Mouse (Mus musculus): ENCODE data around the gene 1700001K19Rik.
"Not testable (repeated sequence)": the region's sequence is repeated elsewhere in the genome, so short reads cannot be mapped to it uniquely, and the experiment has no call there.

1700001K19Rik gene

GRCm38 (mm10) chr12:110682561-110683299 is at the start of gene 1700001K19Rik:
Gene 1700001K19Rik (minus strand): TSS chr12:110682619.
- no peak for DNase-seq

DNA sequence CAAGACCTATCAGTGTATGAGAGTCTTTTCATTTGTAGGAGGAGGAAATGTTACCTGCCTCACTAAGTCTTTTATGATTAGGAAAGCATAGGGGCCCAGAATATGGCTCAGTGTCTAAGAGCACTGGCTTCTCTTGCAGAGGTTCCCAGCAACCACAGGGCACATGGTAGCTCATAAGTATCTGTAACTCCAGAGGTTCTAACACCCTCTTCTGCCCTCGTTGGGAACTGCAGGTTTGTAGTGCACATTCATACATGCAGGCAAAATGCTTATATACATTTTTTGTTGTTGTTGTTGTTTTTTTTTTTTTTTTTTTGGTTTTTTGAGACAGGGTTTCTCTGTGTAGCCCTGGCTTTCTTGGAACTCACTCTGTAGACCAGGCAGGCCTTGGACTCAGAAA is 44.0 kb upstream of the 1700001K19Rik start:
- DNase-seq: no peak

GRCm38 (mm10) chr12:110725489-110725888 is 43.1 kb upstream of the 1700001K19Rik start:
- DNase-seq: no peak

- DNase-seq: no peak
These were observed 42.6 kb upstream of the 1700001K19Rik start for GRCm38 (mm10) chr12:110725051-110725450.

GRCm38 (mm10) chr12:110716004-110716403 is 33.6 kb upstream of the 1700001K19Rik start:
- peak; percentile 50 for DNase-seq

DNA sequence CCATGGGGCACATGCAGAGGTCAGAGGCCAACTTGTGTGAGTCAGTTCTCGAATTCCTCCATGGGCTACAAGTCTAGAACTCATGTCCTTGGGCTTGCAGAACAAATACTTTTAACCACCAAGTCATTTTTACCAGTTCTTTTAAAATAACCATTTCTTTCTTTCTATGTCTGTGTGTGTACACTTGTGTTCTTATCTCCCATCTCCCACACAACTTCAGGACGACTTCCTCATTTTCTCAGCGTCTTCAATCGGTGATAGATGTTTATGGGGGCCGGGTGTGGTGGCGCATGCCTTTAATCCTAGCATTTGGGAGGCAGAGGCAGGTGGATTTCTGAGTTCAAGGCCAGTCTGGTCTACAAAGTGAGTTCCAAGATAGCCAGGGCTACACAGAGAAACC is 31.8 kb upstream of the 1700001K19Rik start:
- peak; percentile 54 for DNase-seq

- DNase-seq: no peak
These were observed 31.4 kb upstream of the 1700001K19Rik start for GRCm38 (mm10) chr12:110713784-110714183.

DNA sequence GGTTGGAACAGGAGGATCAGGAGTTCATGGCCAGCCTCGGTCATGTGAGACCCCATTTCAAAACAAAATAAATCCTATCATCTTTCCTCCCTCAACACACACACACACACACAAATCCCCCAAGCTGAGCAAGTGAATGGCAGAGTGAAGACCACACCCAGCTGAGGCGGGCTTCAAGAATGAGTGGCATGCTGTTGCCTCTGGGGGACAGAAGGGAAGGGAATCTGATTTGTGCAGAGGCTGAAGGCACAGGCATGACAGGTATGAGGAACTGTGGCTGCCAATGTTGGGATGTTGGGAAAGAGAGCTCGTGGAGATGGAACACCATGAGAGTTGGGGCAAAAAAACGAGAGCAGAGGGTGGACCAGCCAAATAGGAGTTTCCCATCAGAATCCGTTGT is 28.9 kb upstream of the 1700001K19Rik start:
- peak; percentile 48 for DNase-seq

GRCm38 (mm10) chr12:110707451-110707850 is 25.0 kb upstream of the 1700001K19Rik start:
- DNase-seq: no peak

DNA sequence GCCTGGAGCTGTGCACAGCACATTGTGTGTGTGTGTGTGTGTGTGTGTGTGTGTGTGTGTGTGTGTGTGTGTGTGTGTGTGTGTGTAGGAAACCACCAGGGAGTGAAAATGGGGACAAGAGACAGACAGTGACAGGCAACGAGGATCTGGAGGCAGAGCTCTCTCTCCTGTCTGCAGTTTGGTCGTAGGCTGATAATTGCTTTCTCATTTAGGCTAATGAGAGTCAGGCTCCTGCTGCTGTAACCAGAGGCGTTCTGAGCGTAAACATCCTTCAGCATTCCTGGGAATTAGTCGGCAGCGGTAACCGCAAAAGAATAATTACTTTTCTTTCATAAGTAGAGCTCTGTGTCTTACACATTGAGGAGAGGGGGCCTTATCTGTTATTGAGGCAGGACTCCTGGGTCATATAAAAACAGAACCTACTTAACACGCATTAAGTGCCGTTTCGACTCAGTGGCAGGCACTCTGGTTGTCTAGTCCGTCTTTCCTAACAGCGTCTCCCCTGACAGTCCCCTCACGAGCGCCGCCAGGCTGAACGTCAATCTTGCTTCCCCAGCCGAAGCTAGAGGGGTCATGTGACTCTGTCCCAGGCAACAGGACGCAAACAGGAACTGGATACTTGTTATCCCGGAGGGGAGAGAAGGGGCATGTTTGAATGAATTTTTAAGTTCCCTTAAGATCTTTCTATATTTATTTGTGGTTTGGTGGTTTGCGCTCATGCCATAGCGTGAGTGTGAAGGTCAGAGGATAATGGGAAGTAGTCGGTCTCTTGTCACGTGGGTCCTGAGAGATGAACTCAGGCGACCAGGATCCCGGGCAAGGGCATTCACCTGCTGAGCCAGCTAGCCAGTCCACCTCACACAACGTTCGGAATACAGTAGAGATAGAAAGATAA is 24.2 kb upstream of the 1700001K19Rik start:
- peak; percentile 98 for DNase-seq

DNA sequence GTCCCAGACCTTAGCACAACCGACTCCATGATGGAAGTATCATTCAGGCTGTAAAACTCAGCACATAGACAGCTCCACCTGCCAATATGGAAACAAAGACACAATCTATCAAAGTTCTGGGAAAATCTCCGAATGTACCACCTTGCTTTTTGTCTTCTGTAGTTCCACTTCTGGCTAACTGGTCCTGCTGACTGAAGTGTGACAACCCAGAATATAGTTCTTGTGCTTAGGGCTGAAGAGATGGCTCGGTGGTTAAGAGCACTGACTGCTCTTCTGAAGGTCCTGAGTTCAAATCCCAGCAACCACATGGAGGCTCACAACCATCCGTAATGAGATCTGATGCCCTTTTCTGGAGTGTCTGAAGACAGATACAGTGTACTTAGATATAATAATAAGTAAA is 23.0 kb upstream of the 1700001K19Rik start:
- not testable (repeated sequence) for DNase-seq

- peak; percentile 89 for DNase-seq
These were observed 21.3 kb upstream of the 1700001K19Rik start for GRCm38 (mm10) chr12:110703682-110704081.

GRCm38 (mm10) chr12:110703008-110703471 is 20.6 kb upstream of the 1700001K19Rik start:
- peak; percentile 98 for DNase-seq

DNA sequence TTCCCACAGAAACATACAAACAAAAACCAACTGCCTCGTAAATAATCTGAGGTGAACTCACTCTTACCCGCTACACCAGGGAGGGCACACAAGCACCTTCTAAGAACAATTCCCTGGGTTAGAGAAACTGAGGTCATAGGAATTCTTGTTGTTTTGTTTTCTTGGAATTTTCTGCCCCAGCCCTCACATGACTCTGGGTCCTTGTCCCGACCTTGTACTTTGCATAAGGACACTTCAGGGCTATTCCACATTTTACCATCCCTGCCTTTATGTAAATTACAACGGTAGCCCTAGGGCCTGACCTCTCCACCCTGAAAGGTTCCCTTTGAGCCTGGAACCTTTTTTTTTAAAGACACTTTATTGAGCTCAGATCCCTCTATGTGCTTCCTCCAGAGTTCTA is 20.1 kb upstream of the 1700001K19Rik start, which contains the start of gene Hsp90aa1:
Hsp90aa1 (minus strand) TSS at position 173 of the 400 bp plus-strand sequence.
- DNase-seq: no peak

DNA sequence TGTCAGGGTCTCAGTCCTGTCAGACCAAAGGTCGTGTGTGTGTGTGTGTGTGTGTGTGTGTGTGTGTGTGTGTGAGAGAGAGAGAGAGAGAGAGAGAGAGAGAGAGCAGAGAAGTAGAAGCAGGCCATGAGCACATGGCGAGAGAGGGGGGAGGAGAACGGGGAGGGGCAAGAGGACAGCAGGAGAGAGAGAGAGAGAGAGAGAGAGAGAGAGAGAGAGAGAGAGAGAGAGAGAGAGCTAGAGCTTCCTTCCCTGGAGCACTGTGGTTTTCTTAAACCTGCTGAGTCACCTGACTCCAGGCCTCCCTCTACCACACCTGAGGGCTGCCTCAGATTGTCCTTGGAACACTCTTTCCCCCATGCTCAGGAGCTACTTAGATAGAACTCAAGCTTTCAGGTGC is 18.9 kb upstream of the 1700001K19Rik start:
- DNase-seq: not testable (repeated sequence)

- no peak for DNase-seq
These were observed 18.3 kb upstream of the 1700001K19Rik start for GRCm38 (mm10) chr12:110700730-110701129.

GRCm38 (mm10) chr12:110699171-110699547 is 16.7 kb upstream of the 1700001K19Rik start:
- no peak for DNase-seq

DNA sequence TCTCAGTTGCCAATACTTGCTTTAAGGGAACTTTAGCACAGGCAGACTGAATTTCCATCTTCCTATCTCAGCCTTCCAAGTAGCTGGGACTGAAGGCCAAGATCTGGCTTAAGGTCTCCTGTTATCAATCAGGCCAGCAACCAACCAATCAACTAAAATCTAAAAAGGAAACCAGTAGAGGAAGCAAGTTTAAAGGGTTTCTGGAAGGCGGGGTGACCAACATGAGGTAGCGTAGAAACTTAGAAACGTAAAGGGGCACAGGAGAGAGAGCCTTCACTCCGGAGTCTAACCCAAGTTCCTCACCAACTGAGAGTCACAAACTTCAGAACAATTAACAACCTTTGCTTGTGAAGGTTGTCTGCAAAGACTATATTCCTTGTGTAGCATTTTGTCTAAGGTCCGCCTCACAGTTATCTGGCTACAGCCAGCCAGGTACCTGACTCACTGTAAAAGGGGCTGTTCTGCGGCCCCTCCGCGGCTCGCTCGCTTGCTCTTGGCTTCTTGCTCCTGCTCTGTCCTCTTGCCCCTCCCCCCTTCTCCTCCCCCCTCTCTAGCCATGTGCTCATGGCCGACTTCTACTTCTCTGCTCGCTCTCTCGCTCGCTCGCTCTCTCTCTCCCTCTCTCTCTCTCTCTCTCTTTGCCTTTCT is 16.2 kb upstream of the 1700001K19Rik start:
- DNase-seq: no peak

DNA sequence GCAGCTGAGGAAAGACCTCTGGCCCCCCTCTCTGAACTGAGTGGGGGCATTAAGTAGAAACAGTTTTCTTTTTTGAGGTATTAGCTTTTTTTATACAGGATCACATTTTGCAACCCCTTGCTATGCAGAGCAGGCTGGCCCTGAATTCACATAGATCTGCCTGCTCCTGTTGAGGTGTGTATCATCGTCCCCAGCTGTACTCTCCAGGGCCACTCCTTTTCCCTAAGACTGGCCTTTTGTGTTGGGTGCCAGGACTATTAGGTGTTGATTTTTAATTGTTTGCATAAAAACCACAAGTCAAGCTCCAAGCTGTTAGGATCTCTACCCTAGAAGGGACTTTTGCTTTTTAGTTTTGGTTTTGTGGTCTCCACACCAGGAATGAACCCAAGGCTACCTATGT is 15.7 kb upstream of the 1700001K19Rik start:
- DNase-seq: no peak

- no peak for DNase-seq
These were observed 15.0 kb upstream of the 1700001K19Rik start for GRCm38 (mm10) chr12:110697457-110697856.

DNA sequence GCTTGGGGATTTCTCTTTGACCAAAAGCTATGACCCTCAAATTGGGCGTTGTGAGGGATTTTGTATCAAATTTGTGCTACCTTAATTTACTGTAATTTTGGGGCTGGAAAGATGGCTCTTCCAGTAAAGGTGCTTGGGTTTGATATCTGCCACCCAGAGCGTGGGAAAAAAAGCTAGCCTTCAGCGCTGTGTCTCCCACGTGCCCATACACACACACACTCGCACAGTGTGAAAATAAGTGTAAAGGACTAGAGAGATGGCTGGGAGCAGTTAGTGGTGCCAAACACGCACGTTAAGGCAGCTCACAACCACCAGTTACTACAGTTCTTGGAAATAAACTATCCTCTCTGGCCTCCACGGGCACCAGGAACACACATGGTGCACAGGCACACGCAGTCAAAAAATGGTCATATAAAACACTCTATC is 14.6 kb upstream of the 1700001K19Rik start:
- no peak for DNase-seq

- peak; percentile 100 for DNase-seq
These were observed 14.0 kb upstream of the 1700001K19Rik start for GRCm38 (mm10) chr12:110696173-110696974.
